Mouse (Mus musculus): ENCODE results near the gene Cacng7. TPM values are rescaled to one million over a fixed set of nuclear protein-coding genes. Genes with fewer than 3 reads are reported as not detected.

The Cacng7 gene
- polyA plus RNA-seq, 1 experiment from 2014 or later = 0.81 TPM

GRCm38 (mm10) chr7:3338286-3338935 is 5.7 kb downstream of the Cacng7 start:
- no peak overlapping the region for H3K27ac ChIP-seq (ENCODE audit: low read length)
- 88% methylated on average over 11 of the region's 11 CpGs for WGBS
- H3K4me2 ChIP-seq (replicated peaks; ENCODE audit: low read depth, low read length) = no peak overlapping the region
- peaks cover 7% of the 10 kb centered on the region; the same call in 1 of the 2 replicates for H3K36me3 ChIP-seq (ENCODE audit: insufficient read depth, low read length)
- no peaks in the 10 kb centered on the region for H3K27me3 ChIP-seq (ENCODE audit: insufficient read depth, low read length)
- H3K9ac ChIP-seq (replicated peaks; ENCODE audit: low read length) = no peak overlapping the region
- no peaks in the 10 kb centered on the region for H3K9me3 ChIP-seq (ENCODE audit: low read length)
- 0 out of 2 replicates have a peak, but pooled peaks cover 3% of the 10 kb centered on the region for H3K4me1 ChIP-seq (ENCODE audit: insufficient read depth, low read length)
- ATAC-seq (ENCODE audit: low FRiP score, low TSS enrichment) = no peak
- H3K4me3 ChIP-seq (ENCODE audit: low read length) = no peak overlapping the region

- Histone ChIP-seq H3K4me2 (replicated peaks; ENCODE audit: low read depth, low read length) (no peak overlapping the region), H3K9ac (replicated peaks; ENCODE audit: low read length) (no peak overlapping the region), H3K27me3 (ENCODE audit: insufficient read depth, low read length) (no peaks in the 10 kb centered on the region), H3K36me3 (ENCODE audit: insufficient read depth, low read length) (peaks cover 7% of the 10 kb centered on the region; the same call in 1 of the 2 replicates), H3K27ac (ENCODE audit: low read length) (no peak overlapping the region), H3K4me1 (ENCODE audit: insufficient read depth, low read length) (no peaks in the 10 kb centered on the region), H3K4me3 (ENCODE audit: low read length) (no peak overlapping the region), H3K9me3 (ENCODE audit: low read length) (no peaks in the 10 kb centered on the region)
- WGBS = 94% methylated on average over 11 of the region's 11 CpGs
- no peak for ATAC-seq (ENCODE audit: low FRiP score, low TSS enrichment)
Observed at GRCm38 (mm10) chr7:3339010-3339409, 6.3 kb downstream of the Cacng7 start.

- no peak overlapping the region for H3K9ac ChIP-seq (replicated peaks; ENCODE audit: low read length)
- H3K27ac ChIP-seq (ENCODE audit: low read length) = no peak overlapping the region
- ATAC-seq (ENCODE audit: low FRiP score, low TSS enrichment) = no peak
- WGBS = 92% methylated on average over 3 of the region's 3 CpGs
- no peaks in the 10 kb centered on the region for H3K27me3 ChIP-seq (ENCODE audit: insufficient read depth, low read length)
- no peaks in the 10 kb centered on the region for H3K4me1 ChIP-seq (ENCODE audit: insufficient read depth, low read length)
- no peak overlapping the region for H3K4me3 ChIP-seq (ENCODE audit: low read length)
- H3K4me2 ChIP-seq (replicated peaks; ENCODE audit: low read depth, low read length) = no peak overlapping the region
- H3K9me3 ChIP-seq (ENCODE audit: low read length) = no peaks in the 10 kb centered on the region
- peaks cover 7% of the 10 kb centered on the region; the same call in 1 of the 2 replicates for H3K36me3 ChIP-seq (ENCODE audit: insufficient read depth, low read length)
Observed at GRCm38 (mm10) chr7:3343861-3344260, 11.1 kb downstream of the Cacng7 start.

- Histone ChIP-seq H3K4me3 (ENCODE audit: low read length) (no peak overlapping the region), H3K9ac (replicated peaks; ENCODE audit: low read length) (no peak overlapping the region), H3K4me1 (ENCODE audit: insufficient read depth, low read length) (no peaks in the 10 kb centered on the region), H3K27me3 (ENCODE audit: insufficient read depth, low read length) (no peaks in the 10 kb centered on the region), H3K36me3 (ENCODE audit: insufficient read depth, low read length) (peaks cover 7% of the 10 kb centered on the region; the same call in 1 of the 2 replicates), H3K4me2 (replicated peaks; ENCODE audit: low read depth, low read length) (no peak overlapping the region), H3K27ac (ENCODE audit: low read length) (no peak overlapping the region), H3K9me3 (ENCODE audit: low read length) (no peaks in the 10 kb centered on the region)
- 96% methylated on average over 3 of the region's 3 CpGs for WGBS
- ATAC-seq (ENCODE audit: low FRiP score, low TSS enrichment) = no peak
Observed at GRCm38 (mm10) chr7:3345301-3345700, 12.5 kb downstream of the Cacng7 start.

DNA sequence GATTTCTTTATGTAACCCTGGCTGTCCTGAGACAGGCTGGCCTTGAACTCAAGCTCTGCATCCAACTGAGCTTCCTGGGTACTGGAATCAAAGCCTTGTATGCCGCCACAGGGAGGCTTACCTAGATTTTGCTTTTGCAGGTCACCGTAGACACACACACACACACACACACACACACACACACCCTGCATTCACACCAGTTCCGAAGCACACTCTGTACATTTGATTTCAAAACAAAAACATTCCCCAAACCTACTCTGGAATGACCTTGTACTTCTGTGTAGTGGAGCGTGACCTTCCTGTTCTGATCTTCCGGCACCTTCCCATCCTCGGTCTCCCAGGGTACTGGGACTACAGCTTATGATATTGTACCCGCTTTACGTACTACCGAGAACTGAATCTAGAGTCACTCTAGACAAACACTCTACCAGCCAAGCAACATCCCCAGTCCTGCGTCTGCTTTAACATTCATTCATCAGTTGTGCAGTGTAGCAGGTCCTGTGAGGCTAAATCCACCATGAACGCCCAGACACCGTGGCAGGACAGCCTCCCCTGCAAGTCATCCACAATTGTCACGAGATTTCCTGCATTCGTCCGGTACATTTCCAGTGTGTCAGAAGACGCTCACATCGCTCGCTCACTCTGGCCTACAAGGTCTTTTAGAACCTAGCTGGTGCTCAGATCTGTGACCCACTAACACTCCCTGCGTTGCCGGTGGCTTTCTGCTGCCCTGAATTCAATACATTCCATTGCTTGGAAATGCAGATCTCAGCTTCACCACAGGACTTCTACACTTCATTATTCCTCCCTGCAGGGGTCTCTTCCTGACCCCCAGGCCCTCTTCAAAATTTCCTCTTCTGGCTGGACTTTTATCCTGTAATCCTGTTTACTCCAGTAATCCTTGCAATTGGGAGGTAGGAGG is 14.9 kb downstream of the Cacng7 start:
- 0 out of 2 replicates have a peak, but pooled peaks cover 2% of the 10 kb centered on the region for H3K36me3 ChIP-seq (ENCODE audit: insufficient read depth, low read length)
- ATAC-seq (ENCODE audit: low FRiP score, low TSS enrichment) = no peak

GRCm38 (mm10) chr7:3348326-3348725 is 15.6 kb downstream of the Cacng7 start:
- Histone ChIP-seq H3K36me3 (ENCODE audit: insufficient read depth, low read length) (no peaks in the 10 kb centered on the region), H3K4me2 (replicated peaks; ENCODE audit: low read depth, low read length) (no peak overlapping the region), H3K9me3 (ENCODE audit: low read length) (no peaks in the 10 kb centered on the region), H3K27me3 (ENCODE audit: insufficient read depth, low read length) (no peaks in the 10 kb centered on the region), H3K27ac (ENCODE audit: low read length) (no peak overlapping the region), H3K9ac (replicated peaks; ENCODE audit: low read length) (no peak overlapping the region), H3K4me1 (ENCODE audit: insufficient read depth, low read length) (no peaks in the 10 kb centered on the region), H3K4me3 (ENCODE audit: low read length) (no peak overlapping the region)
- no peak for ATAC-seq (ENCODE audit: low FRiP score, low TSS enrichment)
- WGBS = 74% methylated on average over 5 of the region's 5 CpGs

More for the DNA sequence above, 14.9 kb downstream of the Cacng7 start:
- 65% methylated on average over 20 of the region's 20 CpGs for WGBS
- H3K9me3 ChIP-seq (ENCODE audit: low read length) = no peaks in the 10 kb centered on the region
- no peaks in the 10 kb centered on the region for H3K4me1 ChIP-seq (ENCODE audit: insufficient read depth, low read length)
- no peak overlapping the region for H3K4me2 ChIP-seq (replicated peaks; ENCODE audit: low read depth, low read length)
- H3K27me3 ChIP-seq (ENCODE audit: insufficient read depth, low read length) = no peaks in the 10 kb centered on the region
- H3K4me3 ChIP-seq (ENCODE audit: low read length) = no peak overlapping the region
- no peak overlapping the region for H3K9ac ChIP-seq (replicated peaks; ENCODE audit: low read length)
- H3K27ac ChIP-seq (ENCODE audit: low read length) = no peak overlapping the region

GRCm38 (mm10) chr7:3349775-3350174 is 17.0 kb downstream of the Cacng7 start:
- H3K4me3 ChIP-seq (ENCODE audit: low read length) = no peak overlapping the region
- H3K9me3 ChIP-seq (ENCODE audit: low read length) = no peaks in the 10 kb centered on the region
- no peaks in the 10 kb centered on the region for H3K4me1 ChIP-seq (ENCODE audit: insufficient read depth, low read length)
- no peak overlapping the region for H3K9ac ChIP-seq (replicated peaks; ENCODE audit: low read length)
- H3K36me3 ChIP-seq (ENCODE audit: insufficient read depth, low read length) = no peaks in the 10 kb centered on the region
- no peaks in the 10 kb centered on the region for H3K27me3 ChIP-seq (ENCODE audit: insufficient read depth, low read length)
- H3K27ac ChIP-seq (ENCODE audit: low read length) = no peak overlapping the region
- no peak overlapping the region for H3K4me2 ChIP-seq (replicated peaks; ENCODE audit: low read depth, low read length)
- WGBS = 88% methylated on average over 9 of the region's 9 CpGs
- ATAC-seq (ENCODE audit: low FRiP score, low TSS enrichment) = no peak

DNA sequence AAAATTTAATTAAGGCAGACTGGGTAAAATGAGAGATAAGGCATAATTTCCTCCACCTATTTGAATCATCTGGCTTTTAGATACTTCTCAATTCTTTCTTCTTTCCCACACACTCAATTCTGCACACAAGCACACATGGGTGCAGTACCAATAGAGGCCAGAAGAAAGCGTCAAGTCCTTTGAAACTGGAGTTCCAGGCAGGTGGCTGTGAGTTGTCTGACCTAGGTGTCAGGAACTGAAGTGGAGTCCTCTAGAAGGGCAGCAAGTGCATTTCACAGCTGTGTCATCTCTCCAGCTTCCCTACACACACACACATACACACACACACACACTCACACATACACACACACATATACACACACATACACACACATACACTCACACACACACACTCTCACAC is 18.8 kb downstream of the Cacng7 start:
- Histone ChIP-seq H3K36me3 (ENCODE audit: insufficient read depth, low read length) (no peaks in the 10 kb centered on the region), H3K27me3 (ENCODE audit: insufficient read depth, low read length) (no peaks in the 10 kb centered on the region), H3K9ac (replicated peaks; ENCODE audit: low read length) (no peak overlapping the region), H3K4me1 (ENCODE audit: insufficient read depth, low read length) (no peaks in the 10 kb centered on the region), H3K4me2 (replicated peaks; ENCODE audit: low read depth, low read length) (no peak overlapping the region), H3K9me3 (ENCODE audit: low read length) (no peaks in the 10 kb centered on the region), H3K27ac (ENCODE audit: low read length) (no peak overlapping the region), H3K4me3 (ENCODE audit: low read length) (no peak overlapping the region)
- ATAC-seq (ENCODE audit: low FRiP score, low TSS enrichment) = no peak
- 83% methylated on average over 1 of the region's 1 CpGs for WGBS

- Histone ChIP-seq H3K9me3 (ENCODE audit: low read length) (no peaks in the 10 kb centered on the region), H3K27ac (ENCODE audit: low read length) (no peak overlapping the region), H3K4me1 (ENCODE audit: insufficient read depth, low read length) (no peaks in the 10 kb centered on the region), H3K27me3 (ENCODE audit: insufficient read depth, low read length) (no peaks in the 10 kb centered on the region), H3K36me3 (ENCODE audit: insufficient read depth, low read length) (no peaks in the 10 kb centered on the region), H3K4me3 (ENCODE audit: low read length) (no peak overlapping the region), H3K9ac (replicated peaks; ENCODE audit: low read length) (no peak overlapping the region), H3K4me2 (replicated peaks; ENCODE audit: low read depth, low read length) (no peak overlapping the region)
- WGBS = 84% methylated on average over 6 of the region's 6 CpGs
- ATAC-seq (ENCODE audit: low FRiP score, low TSS enrichment) = no peak
Observed at GRCm38 (mm10) chr7:3354850-3355249, 22.1 kb downstream of the Cacng7 start.

GRCm38 (mm10) chr7:3360678-3361077 is 27.9 kb downstream of the Cacng7 start:
- Histone ChIP-seq H3K4me2 (replicated peaks; ENCODE audit: low read depth, low read length) (no peak overlapping the region), H3K4me3 (ENCODE audit: low read length) (no peak overlapping the region), H3K4me1 (ENCODE audit: insufficient read depth, low read length) (no peaks in the 10 kb centered on the region), H3K9ac (replicated peaks; ENCODE audit: low read length) (no peak overlapping the region), H3K27me3 (ENCODE audit: insufficient read depth, low read length) (no peaks in the 10 kb centered on the region), H3K36me3 (ENCODE audit: insufficient read depth, low read length) (0 out of 2 replicates have a peak, but pooled peaks cover 5% of the 10 kb centered on the region), H3K27ac (ENCODE audit: low read length) (no peak overlapping the region), H3K9me3 (ENCODE audit: low read length) (no peaks in the 10 kb centered on the region)
- WGBS = 96% methylated on average over 1 of the region's 1 CpGs
- no peak for ATAC-seq (ENCODE audit: low FRiP score, low TSS enrichment)
